Mouse (Mus musculus) heart, postnatal 14 days (tissue): ENCODE measurements around the gene Mrps12. TPM values are rescaled to one million over a fixed set of nuclear protein-coding genes. Genes with fewer than 3 reads are reported as not detected.

ENCODE experiments used
- DNase-seq, 2 experiments: peaks; one replicate each; pipeline ENCODE4 v3.0.0; 2021 to 2022
- intact Hi-C: fragments of 180-260 bp; cut with DNase I; formaldehyde crosslinking; loops from one replicate; pipeline ENCODE4 v1.15.1; 2025
- long read RNA-seq, 2 experiments: library from polyadenylated mRNA; stranded (forward); transcript quantifications; one replicate each; pipeline ENCODE4 v2.0.0; 2021
- total RNA-seq, 2 experiments: library from RNA; stranded (reverse); gene quantifications; 2 replicates each; pipeline ENCODE4 v1.2.3; 2021

Gene Mrps12
- 10 to 100 TPM; 55.6 to 55.9 TPM for total RNA-seq
- long read RNA-seq, experiment 1, transcript Mrps12-204 (2 exons, 883 nt), result minor isoform, 7 of 59 reads
- long read RNA-seq, experiment 1, transcript Mrps12-201 (3 exons, 722 nt), result major isoform, 48 of 59 reads
- long read RNA-seq, experiment 1, partial matches to known transcripts, result 0 of 59 reads
- long read RNA-seq, experiment 1, other reads (novel, unspliced or antisense), result 4 of 59 reads
- long read RNA-seq, experiment 2, transcript Mrps12-201 (3 exons, 722 nt), result major isoform, 44 of 52 reads
- long read RNA-seq, experiment 2, transcript Mrps12-204 (2 exons, 883 nt), result minor isoform, 7 of 52 reads
- long read RNA-seq, experiment 2, partial matches to known transcripts, result 0 of 52 reads
- long read RNA-seq, experiment 2, other reads (novel, unspliced or antisense), result 1 of 52 reads

GRCm38 (mm10) chr7:28741709-28742438, at the start of gene Mrps12, which contains the start of gene Sars2:
Mrps12 (minus strand) TSS chr7:28741820.
Sars2 (plus strand) TSS chr7:28741992.
- DNase-seq, result peak; percentile 95 to 97
- intact Hi-C loops, result no loop called here

DNA sequence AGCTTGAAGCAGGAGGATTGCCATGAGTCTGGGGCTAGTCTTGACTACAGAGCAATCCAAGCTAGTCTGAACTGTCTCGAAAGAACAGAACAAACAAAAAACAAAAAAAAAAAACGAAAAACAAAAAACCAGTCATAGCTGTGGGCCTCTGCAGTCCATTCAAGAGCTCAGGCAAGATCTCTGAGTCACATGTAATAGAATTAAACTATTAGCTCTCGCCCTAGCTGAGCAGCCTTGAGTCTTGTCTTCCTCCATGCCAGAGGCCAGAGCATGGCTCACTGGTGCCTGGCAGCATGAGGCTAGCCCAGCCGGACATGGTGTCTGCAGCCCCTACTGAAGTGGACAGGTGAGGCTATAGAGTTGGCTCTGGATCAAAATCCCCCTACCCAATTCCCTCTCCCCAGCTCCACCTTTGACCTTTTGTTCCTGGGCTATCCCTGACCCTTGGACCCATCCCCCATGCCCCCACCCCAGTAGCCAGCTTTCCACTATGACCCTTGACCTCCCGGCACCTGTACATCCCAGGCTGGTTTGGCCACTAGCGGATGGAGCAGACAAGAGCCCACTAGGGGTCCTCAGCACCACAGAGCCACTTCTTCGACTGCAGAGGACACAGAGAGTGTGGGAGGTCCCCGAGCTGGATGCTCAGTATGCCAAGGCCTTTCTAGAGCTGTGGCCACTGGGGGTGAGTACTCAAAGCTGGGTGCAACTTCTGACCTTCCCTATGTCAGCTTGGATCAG, 48.6 kb upstream of the Mrps12 start:
- intact Hi-C loops, result loop anchor here (5.0 kb wide), 1 partner anchor 182 kb away; no protein-coding TSS in a partner anchor
- DNase-seq, result no peak

- intact Hi-C loops, result no loop called here
Observed at GRCm38 (mm10) chr7:28789235-28789634, 47.6 kb upstream of the Mrps12 start.

DNA sequence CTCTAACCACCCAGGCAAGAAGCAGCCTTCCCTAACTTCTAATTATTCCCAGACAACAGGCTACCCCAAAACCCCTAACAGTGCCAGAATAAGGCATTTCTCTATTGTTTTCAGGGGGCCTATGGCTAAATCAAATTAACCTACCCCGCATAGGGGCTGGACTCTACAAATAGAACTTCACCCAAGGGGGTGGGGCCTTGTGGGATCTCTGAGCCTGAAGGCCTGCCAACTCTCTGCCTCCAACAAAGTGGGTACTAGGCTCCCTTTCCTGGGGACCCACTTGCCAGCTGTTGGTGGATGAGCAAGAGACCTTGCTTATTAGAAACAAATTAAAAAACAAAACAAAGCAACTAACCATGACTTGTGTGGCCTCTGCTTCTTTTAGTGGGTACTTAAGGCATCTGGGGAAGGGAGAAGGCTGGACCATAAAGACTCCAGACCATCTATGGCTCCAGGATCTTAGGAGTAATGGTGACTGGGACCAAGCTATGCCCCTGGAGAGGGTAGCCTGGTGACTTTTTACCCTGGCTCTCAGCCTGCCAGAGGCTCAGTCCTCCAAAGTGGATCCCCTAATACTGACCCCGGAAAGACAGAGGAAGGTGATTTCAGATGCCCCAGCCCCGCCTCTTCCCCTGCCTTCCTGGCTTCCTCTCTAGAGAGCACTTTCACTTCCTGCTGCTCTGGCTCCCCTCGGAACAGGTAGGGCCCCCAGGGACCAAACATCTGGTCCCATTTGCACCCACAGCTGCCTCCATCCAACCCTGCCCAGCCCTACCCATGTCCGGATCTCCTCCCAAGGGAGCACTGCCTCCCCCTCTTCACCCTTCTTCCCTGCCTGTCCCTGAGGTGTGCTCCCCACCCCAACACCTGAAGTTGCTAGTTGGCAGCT, 46.9 kb upstream of the Mrps12 start, which contains the start of gene Rinl:
Gene Rinl (plus strand): TSS at position 663 of the 889 bp plus-strand sequence.
- intact Hi-C loops, result no loop called here

More at GRCm38 (mm10) chr7:28789235-28789634, 47.6 kb upstream of the Mrps12 start:
- DNase-seq, result no peak

GRCm38 (mm10) chr7:28787884-28788283, 46.3 kb upstream of the Mrps12 start:
- no peak for DNase-seq
- intact Hi-C loops, result no loop called here

More for the DNA sequence above, 46.9 kb upstream of the Mrps12 start, which contains the start of gene Rinl:
- DNase-seq, result no peak

- intact Hi-C loops, result no loop called here
- DNase-seq, result no peak
Observed at GRCm38 (mm10) chr7:28785161-28785560, 43.5 kb upstream of the Mrps12 start.

DNA sequence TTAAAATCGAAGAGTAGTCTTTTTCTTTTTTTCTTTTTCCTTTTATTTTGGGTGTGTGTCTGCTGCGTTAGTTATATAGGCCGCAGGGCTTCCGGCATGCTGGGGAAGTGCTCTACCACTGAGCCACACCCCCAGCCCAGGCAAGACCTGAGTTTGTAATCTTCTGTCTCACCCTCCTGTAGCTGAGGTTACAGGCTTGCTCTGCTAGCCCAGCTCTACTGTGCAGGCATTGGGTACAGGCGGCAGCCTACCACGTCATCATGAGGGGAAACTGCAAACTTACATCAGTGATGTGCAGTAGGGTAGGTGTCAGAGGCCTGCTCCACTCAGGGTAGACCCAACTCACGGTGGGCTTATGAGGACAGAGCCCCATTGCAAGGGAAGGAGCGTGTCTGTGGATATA, 39.6 kb upstream of the Mrps12 start:
- intact Hi-C loops, result loop anchor here (2.0 to 5.0 kb wide), 2 partner anchors 86 to 256 kb away; no protein-coding TSS in a partner anchor
- DNase-seq, result no peak

DNA sequence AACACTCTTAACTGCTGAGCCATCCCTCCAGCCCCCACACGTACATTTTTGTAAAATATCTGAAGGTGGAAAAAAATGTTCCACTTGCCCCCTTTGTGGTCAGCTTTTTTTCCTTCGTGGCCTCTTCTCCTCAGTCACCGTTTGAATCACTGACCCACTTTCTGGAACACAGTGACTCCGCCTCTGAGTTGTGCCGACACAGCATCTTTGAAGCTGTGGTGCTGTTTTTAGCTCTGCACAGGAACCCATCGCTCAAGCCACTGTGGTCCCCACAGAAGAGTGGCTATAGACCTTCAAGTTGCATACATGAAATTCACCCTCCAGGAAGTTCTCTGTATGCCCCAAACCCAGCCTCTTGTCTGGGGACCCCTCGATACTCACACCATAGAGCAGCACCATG, 39.2 kb upstream of the Mrps12 start:
- intact Hi-C loops, result loop anchor here (2.0 to 5.0 kb wide), 2 partner anchors 86 to 256 kb away; no protein-coding TSS in a partner anchor

GRCm38 (mm10) chr7:28780067-28780658, 38.5 kb upstream of the Mrps12 start:
- intact Hi-C loops, result loop anchor here (2.0 to 5.0 kb wide), 2 partner anchors 87 to 257 kb away; no protein-coding TSS in a partner anchor
- peak; percentile 88 to 94 for DNase-seq

More for the DNA sequence above, 39.2 kb upstream of the Mrps12 start:
- no peak for DNase-seq

DNA sequence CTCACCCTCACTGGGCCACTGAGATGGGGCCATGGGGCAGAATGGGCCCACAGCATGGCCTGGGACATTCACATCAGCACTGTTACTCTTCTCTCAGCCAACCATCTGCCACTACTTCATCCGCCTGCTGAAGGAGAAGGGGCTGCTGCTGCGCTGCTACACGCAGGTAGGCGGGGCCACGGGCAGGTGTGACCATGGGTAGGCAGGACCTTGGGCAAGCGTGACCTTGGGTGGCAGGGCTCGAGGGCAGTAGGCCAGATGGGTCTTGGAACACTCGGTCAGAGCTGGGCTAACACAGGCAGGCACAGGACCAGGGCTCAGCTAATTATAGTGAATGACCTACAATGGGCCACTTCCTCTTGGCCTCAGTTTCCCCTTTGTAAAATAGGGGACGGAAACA, 37.2 kb upstream of the Mrps12 start:
- no peak for DNase-seq
- intact Hi-C loops, result no loop called here

DNA sequence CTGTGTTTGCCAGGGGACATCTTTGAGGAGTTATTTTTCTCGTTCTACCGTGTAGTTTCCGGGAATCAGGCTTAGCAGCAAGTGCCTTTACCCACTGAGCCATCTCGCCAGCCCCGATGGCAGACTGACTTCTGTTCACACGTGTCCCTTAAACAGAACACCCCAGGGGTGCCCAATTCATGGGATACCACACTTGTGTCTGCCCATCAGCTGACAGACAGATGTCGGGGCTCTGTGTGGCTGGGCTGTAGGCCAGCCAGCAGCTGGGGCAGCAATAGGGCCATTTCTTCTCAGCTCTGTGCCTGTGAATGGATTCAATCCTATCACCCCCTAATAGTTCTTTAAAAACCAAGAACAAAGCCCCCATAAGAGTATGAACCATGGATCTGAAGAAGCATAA, 33.5 kb upstream of the Mrps12 start:
- DNase-seq, result no peak
- intact Hi-C loops, result no loop called here

GRCm38 (mm10) chr7:28774164-28774563, 32.5 kb upstream of the Mrps12 start:
- intact Hi-C loops, result no loop called here
- DNase-seq, result no peak

GRCm38 (mm10) chr7:28773163-28773562, 31.5 kb upstream of the Mrps12 start:
- no peak for DNase-seq
- intact Hi-C loops, result no loop called here

GRCm38 (mm10) chr7:28771867-28772266, 30.2 kb upstream of the Mrps12 start:
- intact Hi-C loops, result no loop called here
- DNase-seq, result peak; percentile 28 to 41

DNA sequence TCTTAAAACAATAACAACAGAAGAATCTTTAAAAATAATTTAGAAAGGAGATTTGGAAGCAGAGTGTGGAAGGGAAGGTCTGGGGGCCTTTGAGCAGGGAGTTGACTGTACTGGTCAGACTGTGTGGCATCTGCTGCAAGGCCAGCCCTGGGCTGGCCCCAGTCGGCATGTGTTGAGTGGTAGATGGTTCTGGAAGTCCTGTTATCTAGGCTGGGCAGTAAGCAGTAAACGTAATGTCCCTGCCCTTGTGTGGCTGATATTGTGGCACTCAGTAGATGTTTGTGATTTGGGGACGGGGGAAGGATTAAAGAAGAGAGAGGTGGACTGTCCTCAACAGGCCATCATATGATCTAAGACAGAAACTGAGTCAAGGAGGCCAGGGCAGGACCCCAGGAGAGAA, 28.7 kb upstream of the Mrps12 start:
- intact Hi-C loops, result no loop called here
- no peak for DNase-seq

DNA sequence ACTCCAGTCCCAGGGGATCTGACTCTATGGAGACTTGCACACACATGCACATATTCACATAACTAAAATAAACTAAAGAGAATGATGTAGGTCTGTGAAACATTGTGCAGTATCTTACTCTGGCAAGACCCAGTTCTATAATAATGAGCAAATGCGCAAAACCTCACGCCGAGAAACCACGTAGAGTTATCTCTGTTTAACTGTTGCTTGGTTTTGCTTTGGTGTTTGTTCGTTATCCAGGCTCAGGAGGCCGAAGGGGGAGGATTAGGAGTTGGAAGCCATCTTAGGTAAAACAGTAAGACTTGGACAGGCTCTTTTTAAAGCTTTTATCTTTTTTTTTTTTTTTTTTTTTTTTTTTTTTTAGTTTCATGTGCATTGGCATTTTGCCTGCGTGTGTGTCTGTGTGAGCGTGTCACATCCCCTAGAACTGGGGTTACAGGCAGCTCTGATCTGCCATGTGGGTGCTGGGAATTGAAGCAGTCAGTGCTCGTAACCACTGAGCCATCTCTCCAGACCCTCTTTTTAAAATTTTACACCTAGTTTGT, 27.9 kb upstream of the Mrps12 start:
- no peak for DNase-seq
- intact Hi-C loops, result no loop called here

- intact Hi-C loops, result no loop called here
- no peak for DNase-seq
Observed at GRCm38 (mm10) chr7:28767462-28767965, 25.9 kb upstream of the Mrps12 start, which contains the start of gene Nfkbib. Nfkbib (minus strand) TSS chr7:28767512.

GRCm38 (mm10) chr7:28766910-28767309, 25.3 kb upstream of the Mrps12 start:
- intact Hi-C loops, result no loop called here
- DNase-seq, result no peak
